Mouse (Mus musculus): ENCODE measurements around the gene Tspan9. TPM values are rescaled to one million over a fixed set of nuclear protein-coding genes. Genes with fewer than 3 reads are reported as not detected.

The Tspan9 gene
- polyA plus RNA-seq, 2 experiments: 134 to 151 TPM

GRCm38 (mm10) chr6:127976695-127977094 lies 166.7 kb downstream of the Tspan9 start:
- no peak for TF ChIP-seq POLR2A (IDR thresholded peaks at IDR 0.05; ENCODE audit: borderline replicate concordance, extremely low read depth, insufficient read depth, insufficient read length)
- 85% methylated on average over 6 of the region's 6 CpGs for WGBS
- Histone ChIP-seq H3K9me3 (ENCODE audit: control insufficient read depth, low read length) (no peaks in the 10 kb centered on the region), H3K4me2 (replicated peaks; ENCODE audit: low read depth, low read length, severe bottlenecking) (no peak overlapping the region), H3K36me3 (ENCODE audit: control insufficient read depth, insufficient read depth, low read length) (no peaks in the 10 kb centered on the region), H3K9ac (ENCODE audit: low read depth, low read length, severe bottlenecking) (no peak overlapping the region), H3K4me1 (ENCODE audit: control insufficient read depth, insufficient read depth, low read length) (peaks cover 19% of the 10 kb centered on the region), H3K27me3 (ENCODE audit: control insufficient read depth, insufficient read depth, low read length) (no peaks in the 10 kb centered on the region), H3K27ac (replicated peaks; ENCODE audit: low read depth, low read length) (no peak overlapping the region), H3K4me3 (replicated peaks; ENCODE audit: low read length) (no peak overlapping the region)
- ATAC-seq (ENCODE audit: low FRiP score, low read depth) (no peak), DNase-seq (ENCODE audit: low spot score) (no peak)

GRCm38 (mm10) chr6:127974000-127974399 lies 169.4 kb downstream of the Tspan9 start:
- no peak for DNase-seq (ENCODE audit: low spot score)
- ATAC-seq (ENCODE audit: low FRiP score, low read depth): peak; percentile 20; the same call in 1 of the 2 replicates
- H3K4me1 ChIP-seq (ENCODE audit: control insufficient read depth, insufficient read depth, low read length): peaks cover 16% of the 10 kb centered on the region
- H3K4me3 ChIP-seq (replicated peaks; ENCODE audit: low read length): no peak overlapping the region
- no peaks in the 10 kb centered on the region for H3K27me3 ChIP-seq (ENCODE audit: control insufficient read depth, insufficient read depth, low read length)
- no peak overlapping the region for H3K4me2 ChIP-seq (replicated peaks; ENCODE audit: low read depth, low read length, severe bottlenecking)
- no peaks in the 10 kb centered on the region for H3K9me3 ChIP-seq (ENCODE audit: control insufficient read depth, low read length)
- TF ChIP-seq POLR2A (IDR thresholded peaks at IDR 0.05; ENCODE audit: borderline replicate concordance, extremely low read depth, insufficient read depth, insufficient read length): no peak
- 19% methylated on average over 9 of the region's 9 CpGs for WGBS
- no peaks in the 10 kb centered on the region for H3K36me3 ChIP-seq (ENCODE audit: control insufficient read depth, insufficient read depth, low read length)
- no peak overlapping the region; the same call in 1 of the 2 replicates for H3K27ac ChIP-seq (replicated peaks; ENCODE audit: low read depth, low read length)
- no peak overlapping the region for H3K9ac ChIP-seq (ENCODE audit: low read depth, low read length, severe bottlenecking)

- H3K9ac ChIP-seq (ENCODE audit: low read depth, low read length, severe bottlenecking): no peak overlapping the region
- no peak for ATAC-seq (ENCODE audit: low FRiP score, low read depth)
- no peak overlapping the region for H3K4me3 ChIP-seq (replicated peaks; ENCODE audit: low read length)
- TF ChIP-seq POLR2A (IDR thresholded peaks at IDR 0.05; ENCODE audit: borderline replicate concordance, extremely low read depth, insufficient read depth, insufficient read length): no peak
- H3K4me1 ChIP-seq (ENCODE audit: control insufficient read depth, insufficient read depth, low read length): peaks cover 12% of the 10 kb centered on the region
- no peaks in the 10 kb centered on the region for H3K36me3 ChIP-seq (ENCODE audit: control insufficient read depth, insufficient read depth, low read length)
- no peaks in the 10 kb centered on the region for H3K27me3 ChIP-seq (ENCODE audit: control insufficient read depth, insufficient read depth, low read length)
- 34% methylated on average over 6 of the region's 6 CpGs for WGBS
- DNase-seq (ENCODE audit: low spot score): no peak
- no peaks in the 10 kb centered on the region for H3K9me3 ChIP-seq (ENCODE audit: control insufficient read depth, low read length)
- no peak overlapping the region; the same call in 1 of the 2 replicates for H3K27ac ChIP-seq (replicated peaks; ENCODE audit: low read depth, low read length)
- H3K4me2 ChIP-seq (replicated peaks; ENCODE audit: low read depth, low read length, severe bottlenecking): no peak overlapping the region
Measured at GRCm38 (mm10) chr6:127973553-127973952, 169.8 kb downstream of the Tspan9 start.

GRCm38 (mm10) chr6:127971931-127972330 lies 171.5 kb downstream of the Tspan9 start:
- Histone ChIP-seq H3K27me3 (ENCODE audit: control insufficient read depth, insufficient read depth, low read length) (no peaks in the 10 kb centered on the region), H3K4me1 (ENCODE audit: control insufficient read depth, insufficient read depth, low read length) (peaks cover 11% of the 10 kb centered on the region), H3K36me3 (ENCODE audit: control insufficient read depth, insufficient read depth, low read length) (no peaks in the 10 kb centered on the region; the same call in 1 of the 2 replicates), H3K9me3 (ENCODE audit: control insufficient read depth, low read length) (no peaks in the 10 kb centered on the region), H3K9ac (ENCODE audit: low read depth, low read length, severe bottlenecking) (no peak overlapping the region), H3K4me3 (replicated peaks; ENCODE audit: low read length) (no peak overlapping the region), H3K4me2 (replicated peaks; ENCODE audit: low read depth, low read length, severe bottlenecking) (no peak overlapping the region), H3K27ac (replicated peaks; ENCODE audit: low read depth, low read length) (no peak overlapping the region)
- WGBS: 83% methylated on average over 5 of the region's 5 CpGs
- ATAC-seq (ENCODE audit: low FRiP score, low read depth) (no peak), DNase-seq (ENCODE audit: low spot score) (no peak)
- no peak for TF ChIP-seq POLR2A (IDR thresholded peaks at IDR 0.05; ENCODE audit: borderline replicate concordance, extremely low read depth, insufficient read depth, insufficient read length)

- no peak for ATAC-seq (ENCODE audit: low FRiP score, low read depth)
- DNase-seq (ENCODE audit: low spot score): no peak
- Histone ChIP-seq H3K4me3 (replicated peaks; ENCODE audit: low read length) (no peak overlapping the region), H3K4me2 (replicated peaks; ENCODE audit: low read depth, low read length, severe bottlenecking) (no peak overlapping the region), H3K9me3 (ENCODE audit: control insufficient read depth, low read length) (no peaks in the 10 kb centered on the region), H3K27me3 (ENCODE audit: control insufficient read depth, insufficient read depth, low read length) (no peaks in the 10 kb centered on the region), H3K9ac (ENCODE audit: low read depth, low read length, severe bottlenecking) (no peak overlapping the region), H3K4me1 (ENCODE audit: control insufficient read depth, insufficient read depth, low read length) (peaks cover 11% of the 10 kb centered on the region), H3K27ac (replicated peaks; ENCODE audit: low read depth, low read length) (no peak overlapping the region), H3K36me3 (ENCODE audit: control insufficient read depth, insufficient read depth, low read length) (peaks cover 9% of the 10 kb centered on the region; the same call in 1 of the 2 replicates)
- TF ChIP-seq POLR2A (IDR thresholded peaks at IDR 0.05; ENCODE audit: borderline replicate concordance, extremely low read depth, insufficient read depth, insufficient read length): no peak
- 73% methylated on average over 5 of the region's 5 CpGs for WGBS
Measured at GRCm38 (mm10) chr6:127970848-127971247, 172.5 kb downstream of the Tspan9 start.

- ATAC-seq (ENCODE audit: low FRiP score, low read depth) (peak; percentile 39; the same call in 1 of the 2 replicates), DNase-seq (ENCODE audit: low spot score) (peak; percentile 75)
- Histone ChIP-seq H3K27ac (replicated peaks; ENCODE audit: low read depth, low read length) (no peak overlapping the region), H3K4me1 (ENCODE audit: control insufficient read depth, insufficient read depth, low read length) (peaks cover 11% of the 10 kb centered on the region), H3K9ac (ENCODE audit: low read depth, low read length, severe bottlenecking) (no peak overlapping the region), H3K36me3 (ENCODE audit: control insufficient read depth, insufficient read depth, low read length) (peaks cover 15% of the 10 kb centered on the region), H3K4me3 (replicated peaks; ENCODE audit: low read length) (no peak overlapping the region), H3K9me3 (ENCODE audit: control insufficient read depth, low read length) (no peaks in the 10 kb centered on the region), H3K4me2 (replicated peaks; ENCODE audit: low read depth, low read length, severe bottlenecking) (no peak overlapping the region), H3K27me3 (ENCODE audit: control insufficient read depth, insufficient read depth, low read length) (no peaks in the 10 kb centered on the region)
- WGBS: 7% methylated on average over 7 of the region's 7 CpGs
- no peak for TF ChIP-seq POLR2A (IDR thresholded peaks at IDR 0.05; ENCODE audit: borderline replicate concordance, extremely low read depth, insufficient read depth, insufficient read length)
Measured at GRCm38 (mm10) chr6:127970120-127970519, 173.3 kb downstream of the Tspan9 start.

Measured in limb, embryonic 14.5 days (tissue).